Mouse (Mus musculus) lung, postnatal 4 days (tissue): ENCODE results near the gene Klc3.

Experiments used
- DNase-seq, 2 experiments: peaks; one replicate each; pipeline ENCODE4 v3.0.0; 2021

The Klc3 gene

DNA sequence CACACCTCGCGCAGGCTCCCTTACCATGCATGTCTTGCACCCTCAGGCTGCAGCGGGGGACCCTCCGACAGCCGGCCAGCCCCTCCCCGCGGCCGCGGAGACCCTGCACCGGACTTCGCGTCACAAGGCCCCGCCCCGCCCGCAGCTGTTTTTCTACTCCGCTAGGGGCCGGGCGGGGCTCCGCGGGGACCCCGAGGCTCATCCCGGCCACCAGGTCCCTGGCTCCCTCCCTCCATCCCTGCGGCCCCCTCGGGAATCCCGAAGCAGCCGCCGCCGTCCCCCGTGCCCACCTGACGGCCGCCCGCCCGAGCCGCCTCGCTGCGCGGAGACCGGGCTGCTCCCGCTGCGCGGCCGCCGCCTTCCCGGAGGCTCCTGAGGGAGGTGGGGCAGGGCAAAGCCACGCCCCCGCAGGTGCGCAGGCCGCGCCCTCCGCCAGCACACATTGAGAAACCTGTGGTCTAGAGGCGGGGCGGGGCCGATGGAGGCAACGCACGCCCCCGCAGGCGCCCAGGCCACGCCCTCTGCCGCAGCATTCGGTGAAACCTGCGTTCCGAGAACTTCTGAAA, at the start of gene Klc3:
Gene Klc3, minus strand, starts transcription at position 374 of the 566 bp plus-strand sequence.
- peak; percentile 83 to 90 for DNase-seq

DNA sequence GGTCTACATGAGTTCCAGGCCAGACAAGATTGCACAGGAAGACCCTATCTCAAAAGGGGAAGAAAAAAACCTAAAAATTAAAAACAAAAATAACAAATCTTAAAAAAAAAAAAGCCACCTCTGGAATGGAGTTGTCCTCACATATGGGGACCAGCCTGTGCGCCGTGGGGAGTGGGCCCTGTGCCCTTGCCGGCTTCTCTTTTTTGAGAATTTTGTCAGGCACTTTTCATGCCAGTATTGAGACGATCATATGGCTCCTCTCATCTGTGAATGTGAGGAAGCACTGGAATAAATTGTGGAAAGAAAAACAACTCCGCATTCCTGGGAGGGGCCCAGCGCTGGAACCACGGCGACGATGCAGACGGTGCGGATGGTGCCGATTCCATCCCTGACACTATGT, 45.3 kb upstream of the Klc3 start:
- no peak for DNase-seq

DNA sequence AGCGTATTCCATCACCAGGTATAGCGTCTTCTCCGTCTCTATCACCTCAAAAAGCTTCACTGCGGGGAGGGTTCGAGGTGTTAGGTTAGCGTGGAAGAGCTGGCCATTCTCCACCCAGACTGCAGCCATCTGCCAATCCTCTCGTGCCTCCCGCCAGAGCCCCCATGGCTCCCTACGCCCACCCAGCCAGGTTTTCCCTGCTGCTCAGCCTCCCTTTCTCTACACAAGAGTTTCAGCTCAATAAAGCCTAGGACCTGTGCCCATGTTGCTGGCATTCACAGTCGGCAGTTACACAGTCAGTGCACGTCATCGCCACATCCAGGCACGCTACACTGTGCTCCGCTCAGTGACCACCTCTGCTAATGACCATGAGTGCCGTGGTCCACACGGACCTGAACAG, 43.8 kb upstream of the Klc3 start:
- no peak for DNase-seq

DNA sequence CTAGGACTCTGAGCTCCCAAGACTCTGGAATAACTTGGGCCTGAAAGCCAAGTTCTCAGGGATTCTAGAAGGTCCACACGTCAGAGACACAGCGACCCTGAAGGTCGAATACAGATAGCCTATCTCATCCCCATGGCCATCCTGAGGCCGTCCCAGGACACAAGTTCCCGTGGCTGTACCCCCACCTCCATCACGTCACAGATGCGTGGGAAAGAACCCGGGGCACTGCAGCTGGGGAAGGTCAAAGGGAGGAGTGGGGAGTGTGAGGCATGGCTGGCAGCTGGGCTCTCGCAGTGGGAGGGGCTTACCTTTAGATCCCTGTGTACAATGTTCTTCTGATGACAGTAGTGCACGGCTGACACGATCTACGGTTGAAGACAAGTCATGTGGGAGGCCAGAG, 40.9 kb upstream of the Klc3 start:
- no peak for DNase-seq

DNA sequence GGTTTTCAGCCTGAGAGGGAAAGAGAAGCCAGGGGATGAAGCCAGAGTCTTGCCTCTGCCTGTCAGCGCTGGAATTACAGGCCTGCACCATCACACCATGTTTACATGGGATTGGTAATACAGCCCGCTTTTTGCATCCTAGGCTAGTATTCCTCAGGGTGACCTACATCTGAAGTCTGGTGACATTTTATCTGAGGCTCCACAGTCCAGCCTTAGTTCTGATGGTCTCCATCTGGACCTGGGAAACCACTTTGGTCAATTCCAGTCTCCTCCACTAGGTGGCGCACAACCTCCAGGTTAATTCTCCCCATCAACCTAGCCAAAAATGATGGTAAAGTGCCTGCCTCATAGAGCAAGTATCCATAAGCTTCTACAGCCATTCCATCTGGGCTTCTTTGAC, 39.4 kb upstream of the Klc3 start:
- DNase-seq, result peak; percentile 67 to 88

DNA sequence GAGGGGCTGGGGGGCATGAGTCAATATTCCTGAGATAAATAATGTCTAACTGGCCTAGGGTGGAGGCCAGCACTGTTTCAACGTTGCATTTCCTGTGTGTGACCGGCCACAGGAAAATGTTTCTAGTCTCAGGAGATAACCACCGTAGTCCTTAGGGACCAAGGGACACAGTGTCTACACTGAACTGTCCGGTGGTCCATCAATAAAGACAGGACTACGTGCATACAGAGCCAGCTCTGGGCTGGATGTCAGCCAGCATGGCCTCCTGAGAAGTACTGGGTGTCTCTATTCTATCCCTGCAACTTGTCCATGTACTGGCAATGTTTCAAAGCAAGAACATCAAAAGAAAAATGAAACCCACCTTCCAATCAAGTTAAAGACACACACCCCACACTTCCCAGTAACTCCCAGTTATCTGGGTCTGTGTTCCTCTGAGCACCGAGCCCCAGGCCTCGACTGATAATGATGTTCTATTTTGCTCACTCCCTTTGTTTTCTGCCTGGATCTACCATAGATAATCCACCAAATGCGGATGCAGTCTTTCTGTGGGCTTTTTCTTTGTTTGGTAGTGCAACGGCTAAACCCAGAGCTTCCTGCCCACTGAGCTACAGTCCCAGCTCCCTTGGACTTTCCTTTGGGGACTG, 37.7 kb upstream of the Klc3 start:
- peak in 1 of 2 experiments; percentile 61 for DNase-seq

DNA sequence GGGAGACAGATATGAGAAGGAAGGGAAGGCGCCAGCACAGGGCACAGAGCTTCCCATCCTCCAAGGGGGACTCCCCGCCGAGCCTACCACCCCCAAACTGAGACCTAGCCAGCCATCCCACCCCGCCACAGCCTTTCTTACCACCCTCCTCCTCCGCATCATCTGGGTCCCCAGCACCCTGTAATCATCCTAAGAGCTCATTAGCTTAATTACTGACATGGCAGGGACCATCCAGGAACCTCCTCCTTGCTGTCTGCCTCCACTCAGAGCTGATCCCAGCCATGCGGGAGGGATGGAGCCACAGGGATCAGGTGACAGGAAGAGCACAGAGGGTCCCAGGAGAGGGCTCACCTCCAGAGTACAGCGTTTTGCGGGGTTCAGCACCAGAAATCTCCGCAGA, 33.1 kb upstream of the Klc3 start:
- DNase-seq, result no peak

DNA sequence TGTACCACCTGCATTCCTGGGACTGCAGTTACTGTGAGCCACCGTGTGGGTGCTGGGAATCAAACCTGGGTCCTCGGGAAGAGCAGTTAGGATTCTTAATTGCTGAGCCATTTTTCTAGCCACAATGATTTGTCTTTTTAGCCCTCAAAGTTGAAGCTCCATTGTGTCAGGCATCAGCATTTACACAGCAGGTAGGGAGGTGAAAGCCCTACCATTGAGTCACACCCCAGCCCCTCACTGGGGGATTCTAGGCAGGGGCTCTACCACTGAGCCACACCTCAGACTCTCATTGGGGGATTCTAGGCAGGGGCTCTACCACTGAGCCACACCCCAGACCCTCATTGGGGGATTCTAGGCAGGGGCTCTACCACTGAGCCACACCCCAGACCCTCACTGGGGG, 32.4 kb upstream of the Klc3 start:
- DNase-seq, result no peak

DNA sequence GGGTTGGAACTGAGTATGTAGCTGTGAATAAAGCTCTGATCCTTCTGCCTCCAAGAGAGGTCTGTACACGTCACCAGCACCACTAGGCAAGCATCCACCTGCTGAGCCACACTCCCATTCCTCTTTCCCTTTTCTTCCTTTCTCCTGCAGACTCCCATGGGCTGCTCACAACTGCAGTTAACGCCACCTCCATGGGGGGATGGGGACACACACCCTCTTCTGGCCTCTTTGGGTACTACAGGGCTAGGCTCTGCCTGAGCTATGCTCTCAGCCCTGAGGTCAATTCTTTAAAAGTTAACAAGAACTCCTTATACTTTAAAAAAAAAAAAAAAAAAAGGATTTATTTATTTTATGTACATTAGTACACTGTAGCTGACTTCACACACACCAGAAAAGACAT, 28.6 kb upstream of the Klc3 start:
- DNase-seq, result no peak

DNA sequence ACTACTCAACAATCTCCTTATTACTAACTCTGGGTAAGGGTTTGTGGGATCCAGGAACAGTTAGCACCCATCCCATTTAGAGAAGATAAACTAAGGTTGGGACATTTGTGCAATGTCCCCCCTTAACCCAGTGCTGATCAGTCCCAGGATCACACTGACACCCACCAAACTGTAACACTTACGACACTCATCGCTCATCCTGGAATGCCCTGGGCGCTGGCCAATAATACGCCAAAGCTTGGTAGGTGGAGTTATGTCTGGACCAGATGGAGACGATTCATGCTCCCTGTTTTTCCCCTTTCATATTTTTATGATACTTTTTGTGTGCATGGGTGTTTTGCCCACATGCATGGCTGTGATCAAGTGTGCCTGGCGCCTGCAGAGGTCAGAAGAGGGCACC, 26.5 kb upstream of the Klc3 start:
- DNase-seq, result peak in 1 of 2 experiments; percentile 49

DNA sequence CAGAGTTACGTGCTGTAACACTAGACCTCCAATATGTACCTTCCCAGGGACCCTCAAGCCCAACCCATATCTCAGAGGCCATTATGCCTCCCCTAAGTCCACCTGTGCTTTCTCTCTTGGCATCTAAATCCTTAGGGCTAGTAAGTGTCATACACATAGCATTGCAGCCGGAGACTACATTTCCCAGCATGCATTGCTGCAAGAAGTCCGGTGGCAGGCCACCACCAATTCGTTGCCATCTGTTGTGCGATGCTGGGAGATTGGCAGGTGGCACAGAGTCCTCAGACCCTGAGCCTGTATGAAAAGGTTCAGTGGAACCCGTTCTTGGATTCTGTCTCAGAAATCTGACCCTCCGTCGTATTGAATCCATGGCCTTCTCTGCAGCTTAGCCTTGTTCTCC, 25.8 kb upstream of the Klc3 start:
- no peak for DNase-seq

DNA sequence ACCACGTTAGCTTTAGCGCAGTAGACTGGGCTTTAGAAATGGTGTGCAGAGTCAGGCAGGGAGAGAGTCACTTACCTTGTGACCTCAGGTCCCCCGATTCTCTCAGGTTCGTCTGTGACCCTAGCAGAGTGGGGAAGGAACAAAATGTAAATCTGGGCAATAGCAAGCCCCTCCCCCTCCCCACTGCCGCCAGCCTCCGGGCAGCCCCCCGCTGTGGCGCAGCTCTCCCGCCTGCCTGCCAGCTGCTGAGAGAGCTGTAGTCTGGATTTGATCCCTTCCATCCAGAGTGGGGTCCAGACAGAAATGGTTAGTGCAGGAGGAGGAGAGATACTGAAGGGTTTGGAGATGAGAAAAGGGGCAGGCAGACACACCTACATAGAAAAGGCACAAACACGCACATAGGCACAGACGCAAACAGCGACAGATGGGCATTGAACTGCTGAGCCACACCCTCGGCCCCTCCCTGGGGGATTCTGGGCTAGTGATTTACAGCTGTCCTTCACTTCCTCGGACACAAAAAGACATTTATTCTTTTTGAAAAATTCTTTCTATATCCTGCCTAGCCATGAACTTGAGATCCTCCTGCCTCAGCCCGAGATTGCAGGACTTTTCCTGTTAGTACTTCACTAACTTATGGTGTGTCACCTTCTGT, 24.2 kb upstream of the Klc3 start:
- DNase-seq, result no peak

DNA sequence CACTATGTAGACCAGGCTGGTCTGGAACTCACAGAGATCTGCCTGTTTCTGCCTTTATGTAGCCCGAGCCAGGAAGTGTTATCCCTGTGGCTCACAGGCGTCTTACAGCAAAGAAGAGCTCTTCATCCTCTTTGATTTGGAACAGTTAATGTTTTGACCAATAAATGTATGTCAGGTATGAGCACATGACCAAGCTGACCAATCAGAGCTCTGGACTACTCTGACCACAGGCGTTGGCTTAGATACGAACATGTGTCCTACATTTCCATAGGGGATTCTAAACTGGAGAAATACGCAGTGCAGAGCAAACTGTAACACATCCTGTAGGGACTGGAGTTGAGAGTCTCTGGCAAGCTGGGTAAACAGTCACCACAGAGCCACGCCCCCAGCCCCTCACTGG, 23.0 kb upstream of the Klc3 start:
- no peak for DNase-seq

DNA sequence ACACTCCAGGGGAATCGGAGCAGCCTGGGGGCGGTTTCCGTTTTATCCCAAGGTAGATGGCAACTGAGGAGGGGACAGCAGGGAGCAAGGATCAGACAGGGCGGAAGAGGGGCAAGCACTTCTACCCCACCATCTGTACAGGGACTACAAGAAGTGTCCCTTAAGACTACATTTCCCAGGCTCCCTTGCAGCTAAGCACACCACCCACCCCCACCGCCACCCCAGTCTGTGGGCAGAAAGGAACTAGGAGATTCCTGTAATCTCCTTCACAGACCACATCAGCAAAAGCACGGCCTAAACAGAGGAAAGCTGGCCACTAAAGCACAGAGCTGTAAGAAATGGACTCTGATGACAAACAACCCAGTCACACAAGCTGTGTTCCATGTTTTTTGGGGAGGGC, 22.4 kb upstream of the Klc3 start:
- DNase-seq, result no peak

DNA sequence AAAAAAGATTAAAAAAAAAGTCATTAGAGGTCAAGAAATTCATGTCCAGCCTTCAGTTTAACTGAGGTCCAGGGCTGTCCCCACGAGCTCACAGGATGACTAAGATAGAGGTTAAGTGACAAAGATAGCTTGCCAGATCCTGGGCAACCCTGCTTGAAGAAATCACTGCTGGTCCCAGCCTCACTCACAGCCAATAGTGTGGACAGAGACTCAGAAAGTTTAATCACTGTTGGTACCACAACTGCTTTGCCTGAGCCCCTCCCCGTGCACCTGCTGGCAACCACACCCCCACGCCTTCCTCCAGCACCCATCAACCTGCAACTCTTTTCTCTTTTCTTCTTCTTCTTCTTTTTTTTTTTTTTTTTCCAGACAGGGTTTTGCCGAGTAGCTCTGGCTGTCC, 20.1 kb upstream of the Klc3 start:
- DNase-seq, result no peak

DNA sequence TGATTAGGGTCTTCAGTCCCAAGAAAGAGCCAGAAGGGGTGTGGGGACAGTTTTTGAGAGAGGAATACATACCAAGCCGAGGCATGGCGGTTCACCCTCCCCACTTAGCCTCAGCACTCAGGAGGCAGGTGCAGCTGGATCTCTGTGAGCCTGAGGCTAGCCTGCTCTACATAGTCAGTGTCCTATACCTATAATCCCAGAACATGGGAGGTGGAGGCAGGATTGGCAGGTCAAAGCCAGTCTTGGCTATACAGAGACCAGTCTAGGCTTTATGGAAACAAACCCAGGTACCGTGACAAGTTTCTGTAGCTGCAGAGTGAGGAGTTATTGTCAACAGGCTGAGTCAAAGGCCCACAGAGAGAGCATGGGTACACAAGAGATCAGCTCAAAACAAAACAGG, 19.2 kb upstream of the Klc3 start:
- DNase-seq, result no peak

DNA sequence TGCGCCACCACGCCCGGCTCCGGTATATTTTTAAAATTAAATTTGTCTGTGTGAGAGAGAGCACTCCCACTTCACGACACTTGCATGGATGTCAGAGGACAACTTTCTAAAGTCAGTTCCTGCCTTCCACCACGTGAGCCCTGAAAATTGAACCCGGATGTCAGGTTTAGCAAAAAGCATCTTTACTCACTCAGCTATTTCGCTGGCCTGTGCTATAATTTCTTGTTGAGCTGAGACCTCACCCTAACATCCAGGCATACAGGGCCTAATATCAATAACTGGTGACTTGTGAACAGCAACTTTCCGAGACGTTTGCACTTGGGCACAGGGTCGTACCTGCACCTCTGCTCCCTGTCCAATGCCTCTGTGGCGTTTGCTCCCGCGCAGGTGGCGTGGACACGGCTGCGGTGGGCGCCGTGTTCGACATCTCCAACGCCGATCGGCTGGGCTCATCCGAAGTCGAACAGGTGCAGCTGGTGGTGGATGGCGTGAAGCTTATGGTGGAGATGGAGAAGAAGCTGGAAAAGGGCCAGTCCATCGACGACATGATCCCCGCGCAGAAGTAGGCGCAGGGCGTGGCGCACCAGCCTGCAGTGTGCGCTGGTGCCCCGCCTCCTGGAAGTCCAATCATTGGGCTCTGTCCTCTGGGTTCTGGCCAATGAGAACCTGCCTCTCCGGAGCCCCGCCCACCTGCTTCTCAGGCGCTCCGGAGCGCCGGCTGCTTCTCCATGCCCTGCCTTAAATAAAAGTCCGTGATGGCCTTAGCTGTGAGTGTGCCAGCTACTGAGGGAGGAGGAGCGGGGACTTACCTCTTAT, 17.1 kb upstream of the Klc3 start:
- DNase-seq, result peak; percentile 92

DNA sequence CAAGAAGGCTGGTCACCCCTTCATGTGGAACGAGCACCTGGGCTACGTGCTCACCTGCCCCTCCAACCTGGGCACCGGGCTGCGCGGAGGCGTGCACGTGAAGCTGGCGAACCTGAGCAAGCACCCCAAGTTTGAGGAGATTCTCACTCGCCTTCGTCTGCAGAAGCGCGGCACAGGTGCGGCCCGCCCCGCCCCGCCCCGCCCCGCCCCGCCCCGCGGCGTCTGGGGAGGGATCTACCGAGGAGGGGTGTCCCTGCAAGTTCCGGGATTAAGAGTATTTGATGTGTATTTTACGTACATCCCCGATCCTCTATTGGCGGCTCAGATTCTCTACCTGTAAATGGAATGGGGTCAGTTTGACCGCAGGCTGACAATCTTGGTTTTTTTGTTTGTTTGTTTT, 16.2 kb upstream of the Klc3 start:
- no peak for DNase-seq

DNA sequence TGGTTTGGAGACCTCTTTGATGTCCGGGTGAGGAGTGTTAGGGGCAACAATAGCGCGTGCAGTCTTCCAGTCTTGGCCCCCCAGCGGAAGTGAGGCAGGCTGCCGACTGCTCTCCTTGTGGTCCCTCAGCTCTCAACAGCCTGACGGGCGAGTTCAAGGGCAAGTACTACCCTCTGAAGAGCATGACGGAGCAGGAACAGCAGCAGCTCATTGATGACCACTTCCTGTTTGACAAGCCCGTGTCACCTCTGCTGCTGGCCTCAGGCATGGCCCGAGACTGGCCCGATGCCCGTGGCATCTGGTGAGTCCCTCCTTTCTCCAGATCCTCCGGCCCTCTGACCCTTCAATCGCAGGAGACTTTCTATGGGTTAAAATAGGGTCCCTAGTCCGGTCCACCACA, 12.7 kb upstream of the Klc3 start:
- no peak for DNase-seq

DNA sequence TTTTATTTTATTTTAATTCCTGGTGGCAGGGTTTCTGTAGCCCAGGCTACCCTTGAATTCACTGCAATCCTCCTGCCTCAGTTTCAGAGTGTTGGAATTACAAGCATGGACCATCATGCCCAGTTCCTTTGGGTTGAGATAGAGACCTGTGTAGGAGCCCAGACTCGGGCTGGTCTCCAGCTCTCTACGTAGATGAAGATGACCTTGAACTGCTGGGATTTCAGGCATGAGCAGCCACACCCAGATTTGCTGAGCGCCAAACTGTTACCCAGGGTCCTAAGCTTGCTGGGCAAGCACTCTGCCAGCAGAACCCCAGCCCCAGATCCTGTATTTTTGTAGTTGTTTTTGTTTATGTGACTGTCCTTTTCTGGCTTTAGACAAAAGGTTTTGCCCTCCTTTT, 9.6 kb upstream of the Klc3 start:
- no peak for DNase-seq

DNA sequence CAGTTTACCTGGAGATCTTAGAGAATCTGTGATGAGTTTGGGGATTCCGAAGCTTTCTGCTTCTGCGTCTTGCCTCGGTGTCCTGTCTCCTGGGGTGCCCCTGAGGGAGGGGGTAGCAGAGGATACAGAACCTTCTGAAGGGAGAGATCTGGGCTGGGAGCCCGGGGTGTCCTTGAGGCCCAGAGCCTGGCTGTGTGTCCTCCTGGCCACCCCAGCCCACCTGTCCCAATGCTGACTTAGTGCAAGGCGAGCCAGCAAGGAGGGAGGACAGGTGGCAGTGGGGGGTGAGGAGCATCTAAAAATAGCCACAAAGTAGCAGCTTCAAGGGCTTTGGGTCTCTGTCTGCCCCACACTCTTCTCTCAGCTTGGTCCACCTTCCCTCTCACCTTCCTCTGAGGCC, 7.9 kb upstream of the Klc3 start:
- DNase-seq, result no peak

DNA sequence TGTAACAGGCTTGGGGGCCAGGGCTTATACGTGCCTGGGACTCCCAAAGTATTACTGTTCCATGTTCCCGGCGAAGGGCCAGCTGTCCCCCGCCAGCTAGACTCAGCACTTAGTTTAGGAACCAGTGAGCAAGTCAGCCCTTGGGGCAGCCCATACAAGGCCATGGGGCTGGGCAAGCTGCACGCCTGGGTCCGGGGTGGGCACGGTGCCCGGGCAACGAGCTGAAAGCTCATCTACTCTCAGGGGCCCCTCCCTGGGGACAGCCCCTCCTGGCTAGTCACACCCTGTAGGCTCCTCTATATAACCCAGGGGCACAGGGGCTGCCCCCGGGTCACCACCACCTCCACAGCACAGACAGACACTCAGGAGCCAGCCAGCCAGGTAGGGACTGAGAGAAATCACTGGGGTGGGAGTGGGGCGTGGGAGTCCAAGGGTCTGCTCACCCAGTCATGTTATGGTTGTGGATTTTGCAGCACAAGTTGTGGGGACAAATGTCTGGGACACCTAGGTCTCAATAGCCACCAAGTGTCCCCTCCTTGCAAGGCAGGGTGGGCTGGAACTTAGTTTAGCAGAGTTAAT, 7.0 kb upstream of the Klc3 start:
- no peak for DNase-seq

DNA sequence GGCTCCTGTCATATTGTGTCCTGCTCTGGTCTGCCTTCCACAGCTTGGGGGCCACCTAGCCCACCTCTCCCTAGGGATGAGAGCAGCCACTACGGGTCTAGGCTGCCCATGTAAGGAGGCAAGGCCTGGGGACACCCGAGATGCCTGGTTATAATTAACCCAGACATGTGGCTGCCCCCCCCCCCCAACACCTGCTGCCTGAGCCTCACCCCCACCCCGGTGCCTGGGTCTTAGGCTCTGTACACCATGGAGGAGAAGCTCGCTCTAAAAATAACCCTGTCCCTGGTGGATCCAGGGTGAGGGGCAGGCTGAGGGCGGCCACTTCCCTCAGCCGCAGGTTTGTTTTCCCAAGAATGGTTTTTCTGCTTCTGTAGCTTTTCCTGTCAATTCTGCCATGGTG, 5.8 kb upstream of the Klc3 start:
- DNase-seq, result no peak

DNA sequence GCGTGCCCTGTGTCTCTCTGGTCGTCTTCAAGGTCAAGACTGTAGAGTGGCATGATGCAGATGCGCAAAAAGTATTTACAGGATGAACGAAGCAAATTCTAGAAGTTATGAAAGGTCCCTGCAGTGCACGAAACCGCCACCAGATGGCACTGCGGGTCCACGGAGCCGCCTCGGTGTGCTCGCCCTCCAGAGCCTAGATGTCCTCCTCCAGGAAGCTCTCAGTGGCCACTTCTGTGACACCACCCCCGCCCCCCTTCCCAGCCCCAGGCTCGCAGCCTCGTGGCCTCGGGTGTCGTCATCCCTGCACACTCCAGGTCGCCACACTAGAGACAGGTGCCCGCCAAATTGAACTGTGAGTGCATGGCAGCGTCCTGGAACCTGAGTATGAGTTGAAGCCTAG, 1.5 kb upstream of the Klc3 start:
- DNase-seq, result peak; percentile 85 to 89
